Mouse (Mus musculus): ENCODE measurements around the gene Klk1b1.
"Not testable (repeated sequence)": the region's sequence is repeated elsewhere in the genome, so short reads cannot be mapped to it uniquely, and the experiment has no call there.

Klk1b1 gene

DNA sequence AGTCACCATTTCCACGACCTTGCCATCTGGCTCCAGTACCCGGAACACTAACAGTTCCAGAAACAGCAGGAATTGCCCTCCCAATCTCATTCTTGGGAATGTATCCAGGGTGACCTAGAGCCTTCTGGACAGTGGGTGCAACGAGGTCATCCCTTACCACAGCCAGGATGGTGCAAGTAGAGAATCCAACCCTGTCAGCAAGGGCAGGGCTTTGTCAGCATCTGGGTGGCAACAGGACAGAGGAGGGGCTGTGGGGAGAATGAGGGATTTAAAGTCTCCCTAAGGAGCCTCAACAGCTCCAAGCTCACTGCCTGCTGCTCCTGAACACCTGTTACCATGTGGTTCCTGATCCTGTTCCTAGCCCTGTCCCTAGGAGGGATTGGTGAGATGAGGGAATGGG lies at the start of gene Klk1b1:
Gene Klk1b1 (plus strand): TSS at position 301 of the 400 bp plus-strand sequence.
- DNase-seq (ENCODE audit: low spot score): no peak

DNA sequence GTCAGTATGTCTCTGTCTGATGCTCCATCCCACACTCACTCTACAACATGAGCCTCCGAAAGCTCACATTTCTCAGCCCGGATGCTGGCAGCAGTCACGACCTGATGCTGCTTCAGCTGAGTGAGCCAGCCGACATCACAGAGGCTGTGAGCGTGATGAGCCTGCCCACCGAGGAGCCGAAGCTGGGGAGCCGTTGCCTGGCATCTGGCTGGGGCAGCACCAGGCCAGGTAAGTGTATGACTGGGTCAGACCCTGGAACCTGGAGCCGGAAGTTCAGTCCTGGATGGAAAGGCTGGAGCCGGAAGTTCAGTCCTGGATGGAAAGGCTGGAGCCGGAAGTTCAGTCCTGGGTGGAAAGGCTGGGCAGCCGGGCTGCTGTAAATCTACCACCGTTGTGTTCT lies 48.1 kb upstream of the Klk1b1 start:
- DNase-seq (ENCODE audit: low spot score): peak; percentile 30

DNA sequence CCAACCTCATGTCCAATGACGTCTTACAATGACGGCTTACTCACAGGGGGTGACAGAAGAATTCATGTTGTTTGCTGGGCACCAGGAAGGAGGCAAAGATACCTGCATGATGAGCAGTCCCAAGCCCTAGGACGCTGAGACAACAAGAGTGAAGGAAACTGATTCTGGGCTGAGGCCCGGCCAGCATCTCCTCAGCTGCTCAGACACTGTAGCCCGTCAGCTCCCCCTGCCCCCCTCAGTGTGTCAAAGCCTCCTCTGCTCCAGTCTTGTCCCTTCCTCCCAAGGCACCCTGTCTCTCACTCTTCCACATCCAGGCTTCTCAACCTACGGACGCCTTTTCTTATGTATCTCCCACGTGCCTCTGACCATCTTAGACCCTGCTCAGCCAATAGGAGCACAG lies 47.7 kb upstream of the Klk1b1 start:
- peak; percentile 37 for DNase-seq (ENCODE audit: low spot score)

DNA sequence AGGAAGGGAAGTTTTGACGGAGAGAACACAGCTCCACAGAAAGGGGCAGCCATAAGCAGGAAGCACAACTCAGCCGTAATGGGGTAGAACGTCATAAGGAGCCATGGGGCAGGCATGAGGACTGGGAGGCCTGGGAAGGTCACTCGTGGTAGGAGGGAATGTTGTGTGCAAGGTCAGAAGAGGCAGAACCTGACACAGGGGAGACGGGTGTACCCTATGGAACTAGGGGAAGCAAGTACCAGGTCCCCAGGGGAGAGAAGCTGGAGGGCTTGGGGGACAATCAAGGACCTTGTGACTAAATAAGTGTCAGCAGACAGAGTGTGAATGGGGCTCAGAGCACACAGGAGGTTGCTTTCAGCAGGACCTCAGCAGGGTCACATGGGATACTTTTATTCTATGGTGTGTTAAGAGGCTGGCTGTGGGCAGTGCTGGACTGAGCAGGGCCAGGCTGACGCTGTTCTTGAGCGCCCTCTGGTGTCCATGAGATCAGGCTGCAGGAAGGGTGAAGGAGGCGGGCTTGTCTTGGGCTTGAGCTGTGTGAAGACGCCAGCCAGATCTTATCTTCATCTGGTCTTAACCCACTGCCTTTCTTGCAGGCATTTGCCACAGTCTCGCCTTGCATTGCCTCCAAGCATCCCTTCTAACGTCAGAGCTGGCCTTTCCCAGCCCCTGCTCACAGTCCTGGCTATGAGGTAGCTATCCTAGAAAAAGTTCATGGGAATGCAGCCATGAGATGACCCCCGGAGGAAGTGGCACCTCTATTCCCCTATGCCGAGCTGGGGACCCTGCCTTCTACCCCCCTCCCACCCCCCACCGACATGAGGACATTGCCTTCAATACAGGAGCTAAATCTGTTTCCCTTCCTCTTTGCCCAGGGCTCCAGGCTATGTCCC lies 46.7 kb upstream of the Klk1b1 start:
- DNase-seq (ENCODE audit: low spot score): peak; percentile 81

- no peak for DNase-seq (ENCODE audit: low spot score)
Observed at GRCm38 (mm10) chr7:43920582-43920981, 46.0 kb upstream of the Klk1b1 start.

- peak; percentile 31 for DNase-seq (ENCODE audit: low spot score)
Observed at GRCm38 (mm10) chr7:43921087-43921486, 45.5 kb upstream of the Klk1b1 start.

DNA sequence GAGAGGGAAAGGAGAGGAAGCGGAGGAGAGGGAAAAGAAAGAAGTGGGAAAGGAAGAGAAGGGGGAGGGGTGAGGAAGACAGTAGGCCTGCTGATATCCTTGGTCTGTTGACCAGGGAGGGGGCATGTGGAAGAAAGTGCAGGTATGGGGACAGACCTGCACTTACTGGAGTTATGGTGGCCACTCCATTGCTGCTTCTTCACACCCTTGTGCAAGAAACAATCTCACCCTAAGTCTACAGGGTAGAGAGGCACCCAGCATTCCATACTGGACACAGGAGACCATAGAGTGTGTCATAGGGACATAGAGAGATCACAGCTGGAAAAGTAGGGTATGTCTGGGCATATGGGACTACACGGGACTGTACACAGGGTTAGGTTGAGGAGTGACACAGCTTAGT lies 44.6 kb upstream of the Klk1b1 start:
- DNase-seq (ENCODE audit: low spot score): no peak

DNA sequence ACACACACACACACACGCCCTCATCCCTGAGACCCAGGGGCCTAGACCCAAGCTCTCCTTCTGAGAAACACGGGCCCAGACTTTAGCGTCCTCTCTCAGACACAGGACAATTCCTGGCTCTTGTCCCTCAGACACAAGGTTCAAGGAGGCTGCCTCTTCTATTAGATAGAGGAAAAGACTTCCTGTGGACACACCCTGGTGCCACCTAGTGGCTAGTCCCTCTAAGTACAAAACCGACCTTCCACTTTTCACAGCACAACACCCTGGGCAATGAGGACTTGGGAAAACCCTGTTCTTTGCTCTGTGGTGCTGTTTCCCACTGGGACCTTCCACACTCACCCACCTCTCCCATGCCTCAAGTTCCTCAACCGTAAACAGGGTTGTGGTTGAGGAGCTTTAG lies 40.6 kb upstream of the Klk1b1 start:
- no peak for DNase-seq (ENCODE audit: low spot score)

GRCm38 (mm10) chr7:43928521-43928920 lies 38.0 kb upstream of the Klk1b1 start:
- peak; percentile 64 for DNase-seq (ENCODE audit: low spot score)

GRCm38 (mm10) chr7:43932337-43932736 lies 34.2 kb upstream of the Klk1b1 start:
- DNase-seq (ENCODE audit: low spot score): no peak

DNA sequence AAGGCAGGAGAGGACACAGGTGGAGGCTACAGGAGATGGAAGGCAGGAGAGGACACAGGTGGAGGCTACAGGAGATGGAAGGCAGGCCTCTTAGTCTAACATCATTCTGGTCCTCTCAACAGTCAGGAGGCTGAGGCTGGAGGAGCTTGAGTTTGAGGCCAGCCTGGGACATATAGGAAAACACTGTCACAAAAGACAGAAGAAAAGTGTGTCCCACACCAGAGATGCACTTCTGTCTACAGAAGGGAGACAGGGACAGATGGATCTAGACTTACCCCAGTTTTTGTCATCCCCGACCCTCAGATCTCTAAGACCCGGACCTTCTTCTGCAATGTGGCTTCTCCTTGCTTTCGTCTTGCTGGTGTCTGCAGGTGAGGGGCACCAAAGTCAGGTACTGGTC lies 33.1 kb upstream of the Klk1b1 start, which contains the start of gene Klk15:
Gene Klk15 (plus strand): TSS at position 301 of the 400 bp plus-strand sequence.
- no peak for DNase-seq (ENCODE audit: low spot score)

- no peak for DNase-seq (ENCODE audit: low spot score)
Observed at GRCm38 (mm10) chr7:43934747-43935146, 31.8 kb upstream of the Klk1b1 start.

- DNase-seq (ENCODE audit: low spot score): no peak
Observed at GRCm38 (mm10) chr7:43936551-43936950, 30.0 kb upstream of the Klk1b1 start.

- DNase-seq (ENCODE audit: low spot score): not testable (repeated sequence)
Observed at GRCm38 (mm10) chr7:43942293-43942692, 24.3 kb upstream of the Klk1b1 start.

- no peak for DNase-seq (ENCODE audit: low spot score)
Observed at GRCm38 (mm10) chr7:43944727-43945264, 21.8 kb upstream of the Klk1b1 start.

- DNase-seq (ENCODE audit: low spot score): no peak
Observed at GRCm38 (mm10) chr7:43950364-43950763, 16.2 kb upstream of the Klk1b1 start, which contains the start of gene Klk1b8. TSS of gene Klk1b8 (plus strand) at chr7:43950664.

DNA sequence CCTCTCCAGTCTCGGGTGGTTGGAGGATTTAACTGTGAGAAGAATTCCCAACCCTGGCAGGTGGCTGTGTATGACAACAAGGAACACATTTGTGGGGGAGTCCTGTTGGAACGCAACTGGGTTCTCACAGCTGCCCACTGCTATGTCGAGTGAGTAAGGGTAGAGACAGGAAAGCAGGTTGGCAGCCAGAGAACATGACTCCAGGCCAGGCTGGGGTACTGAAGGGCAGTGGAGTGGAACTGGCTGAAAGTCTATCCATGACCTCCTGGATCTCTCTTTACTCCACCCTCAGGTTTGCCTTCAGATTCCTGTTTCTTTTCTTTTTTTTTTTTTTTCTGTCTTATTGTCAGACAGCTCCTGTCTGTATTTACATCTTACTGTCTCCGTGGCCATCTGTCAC lies 13.8 kb upstream of the Klk1b1 start:
- DNase-seq (ENCODE audit: low spot score): no peak

DNA sequence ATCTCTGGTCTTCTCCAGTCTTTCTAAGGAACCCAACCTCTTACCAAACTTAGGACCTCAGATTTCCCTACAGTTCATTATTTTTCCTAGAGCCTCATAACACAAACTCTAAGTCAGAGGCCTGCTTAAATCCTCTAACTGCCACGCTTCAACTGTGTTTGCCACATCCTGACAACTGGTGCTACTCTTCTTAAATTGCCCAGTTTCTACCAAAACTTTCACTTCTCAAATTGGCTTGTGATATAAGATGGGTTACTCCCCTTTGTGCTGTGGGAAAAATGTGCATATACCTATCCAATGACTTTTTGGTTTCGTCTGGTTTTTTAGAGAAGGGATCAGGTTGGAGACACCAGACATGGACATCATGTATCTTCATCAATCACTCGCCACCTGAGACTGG lies 507 bp downstream of the Klk1b1 start:
- no peak for DNase-seq (ENCODE audit: low spot score)

- DNase-seq (ENCODE audit: low spot score): no peak
Observed at GRCm38 (mm10) chr7:43967612-43968011, 1.1 kb downstream of the Klk1b1 start.

- not testable (repeated sequence) for DNase-seq (ENCODE audit: low spot score)
Observed at GRCm38 (mm10) chr7:43975761-43976160, 9.2 kb downstream of the Klk1b1 start, which contains the start of gene Klk1b9. TSS of gene Klk1b9 (plus strand) at chr7:43976061.

DNA sequence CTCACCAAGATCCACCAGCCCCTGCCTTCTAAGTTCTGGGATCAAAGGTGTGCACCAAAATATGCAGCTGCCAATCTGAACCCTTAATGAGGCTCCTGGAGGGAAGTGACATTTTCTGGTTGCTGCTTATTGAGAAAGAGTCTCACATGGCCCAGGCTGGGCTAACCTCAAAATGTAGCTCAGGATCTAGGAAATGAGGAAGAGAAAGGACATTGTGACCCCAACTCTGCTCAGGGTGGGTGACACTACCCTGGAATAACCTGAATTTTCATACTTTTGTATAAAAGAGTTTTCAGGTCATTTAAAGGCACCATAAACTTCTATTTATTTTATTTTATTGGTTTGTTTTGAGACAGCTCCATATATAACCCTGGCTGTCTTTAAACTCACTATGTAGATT lies 19.1 kb downstream of the Klk1b1 start:
- DNase-seq (ENCODE audit: low spot score): no peak

DNA sequence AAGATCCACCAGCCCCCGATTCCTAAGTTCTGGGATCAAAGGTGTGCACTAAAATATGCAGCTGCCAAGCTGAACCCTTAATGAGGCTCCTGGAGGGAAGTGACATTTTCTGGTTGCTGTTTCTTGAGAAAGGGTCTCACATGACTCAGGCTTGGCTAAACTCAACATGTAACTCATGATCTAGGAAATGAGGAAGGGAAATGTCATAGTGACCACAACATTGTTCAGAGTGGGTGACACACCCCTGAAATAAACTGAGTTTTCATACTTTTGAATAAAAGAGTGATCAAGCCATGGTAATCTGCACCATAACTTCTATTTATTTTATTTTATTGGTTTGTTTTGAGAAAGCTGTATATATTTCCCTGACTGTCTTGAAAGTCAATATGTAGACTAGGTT lies 28.3 kb downstream of the Klk1b1 start:
- not testable (repeated sequence) for DNase-seq (ENCODE audit: low spot score)

DNA sequence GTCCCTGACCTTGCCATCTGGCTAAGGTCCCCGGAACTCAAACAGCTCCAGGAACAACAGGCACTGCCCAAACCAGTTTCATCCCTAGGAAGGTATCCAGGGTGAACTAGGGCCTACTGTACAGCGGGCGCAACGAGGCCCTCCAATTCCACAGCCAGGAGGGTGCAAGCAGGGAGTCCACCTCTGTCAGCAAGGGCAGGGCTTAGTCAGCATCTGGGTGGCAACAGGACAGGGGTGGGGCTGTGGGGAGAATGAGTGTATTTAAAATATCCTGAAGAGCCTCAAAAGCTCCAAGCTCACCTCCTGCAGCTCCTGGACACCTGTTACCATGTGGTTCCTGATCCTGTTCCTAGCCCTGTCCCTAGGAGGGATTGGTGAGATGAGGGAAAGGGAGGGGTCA lies 29.0 kb downstream of the Klk1b1 start, which contains the start of gene Klk1b11:
Gene Klk1b11 (plus strand): TSS at position 301 of the 400 bp plus-strand sequence.
- DNase-seq (ENCODE audit: low spot score): not testable (repeated sequence)

All from testis, postnatal 10 days (tissue).